20 mouse cellular contexts compared by ENCODE assay signal in genomic region chr11:102314321-102314720, GRCm38 (mm10). TPM values are rescaled to one million over a fixed set of nuclear protein-coding genes. Genes with fewer than 3 reads are reported as not detected.
"Had no signal": no experiment of that assay in that cellular context is flagged by ENCODE, and none has a peak within 500 bp of the region (broad histone marks: within the 10 kb centered on the region; RNA-seq: fewer than 3 reads in every experiment).

No protein-coding gene starts in this region.

- ATAC-seq: lung, postnatal 0 days; midbrain, embryonic 16.5 days had no signal

- H3K27ac ChIP-seq: lung, embryonic 15.5 days; macrophage; midbrain, embryonic 12.5 days; neural tube, embryonic 12.5 days; stomach, embryonic 15.5 days; stomach, postnatal 0 days had no signal

- H3K9ac ChIP-seq: lung, embryonic 15.5 days; midbrain, embryonic 12.5 days; neural tube, embryonic 12.5 days; stomach, embryonic 15.5 days had no signal

- H3K4me3 ChIP-seq: lung, embryonic 15.5 days; megakaryocyte, embryonic 14.5 days; midbrain, embryonic 12.5 days; neural tube, embryonic 12.5 days; stomach, embryonic 15.5 days had no signal

- H3K9me3 ChIP-seq: lung, embryonic 15.5 days; megakaryocyte, embryonic 14.5 days; midbrain, embryonic 12.5 days; neural tube, embryonic 12.5 days; stomach, embryonic 15.5 days had no signal

- DNase-seq: lung, adult 2 months; lung, postnatal 14 days; lung, postnatal 36 days; midbrain, embryonic 14.5 days; right cerebral cortex, postnatal 14 days; thymus, adult 2 months; thymus, postnatal 25 days had no signal

- H3K4me2 ChIP-seq: lung, embryonic 15.5 days; midbrain, embryonic 12.5 days; neural tube, embryonic 12.5 days; stomach, embryonic 15.5 days had no signal

- H3K27me3 ChIP-seq: lung, embryonic 15.5 days; megakaryocyte, embryonic 14.5 days; midbrain, embryonic 12.5 days; neural tube, embryonic 12.5 days; stomach, embryonic 15.5 days had no signal

RNA-seq across cellular contexts. Expression of gene Asb16, which starts 45.8 kb away (rescaled TPM):
- total RNA-seq: monocyte, adult 5-6 weeks; neutrophil, adult 5-6 weeks had no signal
- polyA plus RNA-seq: lung, postnatal 0 days; macrophage; midbrain, embryonic 12.5 days; neural tube, embryonic 12.5 days; stomach, embryonic 15.5 days had no signal

RNA-seq across cellular contexts. Expression of gene Slc4a1, which starts 51.7 kb away (rescaled TPM):
- polyA plus RNA-seq: macrophage; testis, adult 2 months; urinary bladder, adult 2 months had no signal
